Mouse (Mus musculus): ENCODE measurements around the gene Ttc3. TPM values are rescaled to one million over a fixed set of nuclear protein-coding genes. Genes with fewer than 3 reads are reported as not detected.

The Ttc3 gene
- 68.9 and 78.9 TPM in 2 replicates for polyA plus RNA-seq (2015; fragmentation: Nextera tagmentation; extraction: Ambion mirVana)

- peak; percentile 88 for ATAC-seq
- Histone ChIP-seq H3K4me3 (ENCODE audit: low read depth, low read length) (peak within 1 kb of the TSS; percentile 94), H3K27me3 (replicated peaks; ENCODE audit: insufficient read depth, low read length) (no peaks in the 10 kb centered on the region), H3K9me3 (ENCODE audit: low read length) (no peaks in the 10 kb centered on the region), H3K27ac (ENCODE audit: low read length) (peak within 1 kb of the TSS; percentile 96), H3K4me1 (ENCODE audit: insufficient read depth, low read depth, low read length) (0 out of 2 replicates have a peak, but pooled peaks cover 4% of the 10 kb centered on the region), H3K4me2 (replicated peaks; ENCODE audit: low read depth, low read length) (peak within 1 kb of the TSS; percentile 92), H3K36me3 (ENCODE audit: insufficient read depth, low read length) (no peaks in the 10 kb centered on the region), H3K9ac (replicated peaks; ENCODE audit: low read depth) (peak within 1 kb of the TSS; percentile 85)
- under 1% methylated on average over 75 of the region's 79 CpGs for WGBS
- peak; percentile 93 for DNase-seq (ENCODE audit: low spot score)
- TF ChIP-seq EP300 (IDR thresholded peaks at IDR 0.05) = peak; percentile 38; the same call in 1 of the 2 replicates
- TF ChIP-seq CTCF (IDR thresholded peaks at IDR 0.05) = no peak
Measured at GRCm38 (mm10) chr16:94370173-94370914, at the start of gene Ttc3. Gene Ttc3 (plus strand): TSS chr16:94370618.

GRCm38 (mm10) chr16:94323681-94324080, 46.7 kb upstream of the Ttc3 start:
- WGBS = 43% methylated on average over 5 of the region's 5 CpGs
- Histone ChIP-seq H3K4me2 (replicated peaks; ENCODE audit: low read depth, low read length) (no peak overlapping the region), H3K4me1 (ENCODE audit: insufficient read depth, low read depth, low read length) (no peaks in the 10 kb centered on the region), H3K27me3 (replicated peaks; ENCODE audit: insufficient read depth, low read length) (no peaks in the 10 kb centered on the region), H3K9ac (replicated peaks; ENCODE audit: low read depth) (no peak overlapping the region), H3K9me3 (ENCODE audit: low read length) (no peaks in the 10 kb centered on the region), H3K27ac (ENCODE audit: low read length) (peak overlapping the region; percentile 57), H3K36me3 (ENCODE audit: insufficient read depth, low read length) (no peaks in the 10 kb centered on the region), H3K4me3 (ENCODE audit: low read depth, low read length) (no peak overlapping the region)
- DNase-seq (ENCODE audit: low spot score) (peak; percentile 58), ATAC-seq (peak; percentile 63)
- TF ChIP-seq CTCF (IDR thresholded peaks at IDR 0.05) (0 out of 2 replicates have a peak, but pooled peaks have one; percentile 1), EP300 (IDR thresholded peaks at IDR 0.05) (peak; percentile 79)

GRCm38 (mm10) chr16:94326008-94326407, 44.4 kb upstream of the Ttc3 start:
- Histone ChIP-seq H3K4me2 (replicated peaks; ENCODE audit: low read depth, low read length) (no peak overlapping the region), H3K36me3 (ENCODE audit: insufficient read depth, low read length) (no peaks in the 10 kb centered on the region), H3K4me3 (ENCODE audit: low read depth, low read length) (no peak overlapping the region), H3K27ac (ENCODE audit: low read length) (no peak overlapping the region), H3K9ac (replicated peaks; ENCODE audit: low read depth) (no peak overlapping the region), H3K27me3 (replicated peaks; ENCODE audit: insufficient read depth, low read length) (no peaks in the 10 kb centered on the region), H3K9me3 (ENCODE audit: low read length) (no peaks in the 10 kb centered on the region), H3K4me1 (ENCODE audit: insufficient read depth, low read depth, low read length) (no peaks in the 10 kb centered on the region)
- DNase-seq (ENCODE audit: low spot score) (no peak), ATAC-seq (no peak)
- WGBS = 89% methylated on average over 3 of the region's 3 CpGs
- TF ChIP-seq EP300 (IDR thresholded peaks at IDR 0.05) (no peak), CTCF (IDR thresholded peaks at IDR 0.05) (no peak)

DNA sequence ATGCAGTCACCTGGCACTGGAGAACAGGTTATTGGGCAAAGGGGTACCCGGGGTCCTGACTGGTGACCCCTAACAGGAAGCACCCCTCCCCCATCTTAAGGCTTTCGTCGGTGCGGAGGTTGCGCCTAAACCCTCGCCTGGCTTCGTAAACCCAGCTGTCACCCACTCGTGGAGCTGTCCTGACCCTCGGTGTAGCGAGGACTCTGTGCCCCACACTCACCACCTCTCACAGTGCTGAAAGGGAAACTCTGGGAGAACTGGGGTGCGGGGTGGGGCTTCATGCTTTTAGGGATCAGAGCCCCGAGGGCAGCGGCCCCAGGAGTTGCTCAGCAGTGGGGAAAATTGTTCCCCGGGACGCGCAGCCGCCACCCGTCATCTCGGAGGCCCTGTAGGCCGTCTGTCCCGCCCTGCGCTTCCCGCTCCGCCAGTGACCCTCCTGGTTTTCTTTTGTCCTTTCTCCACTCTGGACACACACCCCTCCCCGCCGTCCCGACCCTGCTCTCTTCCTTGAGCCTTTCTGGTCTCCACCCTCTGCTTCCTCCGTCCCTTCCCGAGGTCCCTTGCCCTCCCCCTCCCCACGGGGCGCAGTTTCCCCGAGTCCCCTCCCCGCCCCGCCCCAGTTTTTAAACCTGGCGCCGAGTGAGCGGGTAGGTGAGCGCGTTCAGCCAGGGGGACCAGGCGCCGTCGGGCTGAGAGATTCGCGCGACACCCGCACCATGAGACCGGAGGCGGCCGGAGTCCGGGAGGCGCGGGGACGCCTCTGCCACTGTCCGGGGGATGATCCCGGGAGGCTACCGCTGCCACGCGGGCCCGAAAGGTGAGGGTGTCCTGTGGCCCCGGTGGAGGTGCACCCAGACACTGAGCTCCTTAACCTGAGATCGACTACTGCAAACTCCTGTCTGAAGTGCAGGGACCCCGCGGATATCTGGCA, 42.4 kb upstream of the Ttc3 start, which contains the start of gene Ripply3:
Ripply3 (plus strand) TSS at position 640 of the 931 bp plus-strand sequence.
- no peaks in the 10 kb centered on the region for H3K36me3 ChIP-seq (ENCODE audit: insufficient read depth, low read length)
- H3K9me3 ChIP-seq (ENCODE audit: low read length) = no peaks in the 10 kb centered on the region
- peak; percentile 91 for ATAC-seq
- peak within 1 kb of the TSS; percentile 61 for H3K4me3 ChIP-seq (ENCODE audit: low read depth, low read length)
- H3K9ac ChIP-seq (replicated peaks; ENCODE audit: low read depth) = peak within 1 kb of the TSS; percentile 62
- H3K4me1 ChIP-seq (ENCODE audit: insufficient read depth, low read depth, low read length) = no peaks in the 10 kb centered on the region
- no peak for TF ChIP-seq CTCF (IDR thresholded peaks at IDR 0.05)
- TF ChIP-seq EP300 (IDR thresholded peaks at IDR 0.05) = no peak
- peak within 1 kb of the TSS; percentile 90 for H3K4me2 ChIP-seq (replicated peaks; ENCODE audit: low read depth, low read length)
- DNase-seq (ENCODE audit: low spot score) = peak; percentile 85
- no peaks in the 10 kb centered on the region for H3K27me3 ChIP-seq (replicated peaks; ENCODE audit: insufficient read depth, low read length)
- H3K27ac ChIP-seq (ENCODE audit: low read length) = peak within 1 kb of the TSS; percentile 85
- 2% methylated on average over 53 of the region's 63 CpGs for WGBS

- DNase-seq (ENCODE audit: low spot score) (peak; percentile 20), ATAC-seq (no peak)
- 12% methylated on average over 25 of the region's 25 CpGs for WGBS
- Histone ChIP-seq H3K4me3 (ENCODE audit: low read depth, low read length) (peak overlapping the region; percentile 61), H3K9me3 (ENCODE audit: low read length) (no peaks in the 10 kb centered on the region), H3K27ac (ENCODE audit: low read length) (peak overlapping the region; percentile 85), H3K4me2 (replicated peaks; ENCODE audit: low read depth, low read length) (peak overlapping the region; percentile 90), H3K4me1 (ENCODE audit: insufficient read depth, low read depth, low read length) (no peaks in the 10 kb centered on the region), H3K9ac (replicated peaks; ENCODE audit: low read depth) (peak overlapping the region; percentile 62), H3K27me3 (replicated peaks; ENCODE audit: insufficient read depth, low read length) (no peaks in the 10 kb centered on the region), H3K36me3 (ENCODE audit: insufficient read depth, low read length) (no peaks in the 10 kb centered on the region)
- TF ChIP-seq EP300 (IDR thresholded peaks at IDR 0.05) = no peak
- no peak for TF ChIP-seq CTCF (IDR thresholded peaks at IDR 0.05)
Measured at GRCm38 (mm10) chr16:94328881-94329867, 41.2 kb upstream of the Ttc3 start.

All from lung, postnatal 0 days (tissue).